Mouse (Mus musculus): ENCODE results near the gene Plekhm2. TPM values are rescaled to one million over a fixed set of nuclear protein-coding genes. Genes with fewer than 3 reads are reported as not detected.

Plekhm2 gene
- polyA plus RNA-seq, 1 experiment = 1.1 TPM

DNA sequence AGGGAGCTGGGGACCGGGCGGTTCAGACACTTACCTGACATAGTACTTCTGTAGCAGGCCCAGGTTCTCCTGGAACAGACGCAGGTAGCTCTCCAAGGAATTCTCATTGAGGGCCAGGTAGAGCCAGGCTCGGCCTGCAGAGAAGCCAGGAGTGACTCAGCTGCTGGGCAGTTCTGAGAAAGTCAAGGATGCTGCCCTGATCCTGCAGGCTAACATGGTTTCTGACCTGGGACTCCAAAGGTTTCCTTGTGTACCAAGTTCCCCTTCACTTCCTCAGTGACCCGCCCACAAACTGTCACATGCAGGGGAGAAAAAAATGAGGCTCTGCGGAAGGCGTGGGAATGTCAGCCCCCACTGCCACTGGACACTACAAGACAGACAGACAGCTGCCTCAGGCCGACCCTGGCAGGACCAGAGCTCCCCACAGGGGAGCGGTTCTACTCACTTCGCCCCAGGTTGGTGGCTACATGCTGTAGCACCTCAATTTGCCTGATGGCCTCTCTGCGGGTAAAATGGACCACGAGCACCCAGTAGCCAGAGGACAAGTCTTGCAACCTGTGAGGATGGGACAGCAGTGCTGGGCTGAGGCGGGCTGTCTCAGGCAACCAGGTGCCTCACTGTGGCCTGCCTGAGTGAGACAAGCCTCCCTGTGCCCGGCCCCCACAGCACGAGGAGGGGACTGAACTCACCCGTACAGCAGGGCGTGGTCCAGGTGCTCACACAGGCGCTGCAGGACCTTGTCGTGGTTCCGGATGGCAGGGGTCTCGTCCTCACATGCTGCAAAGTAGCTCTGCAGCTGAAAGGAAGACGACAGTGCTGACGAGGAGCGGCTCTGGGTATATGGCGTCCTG is 22.5 kb downstream of the Plekhm2 start:
- Histone ChIP-seq H3K9me3 (ENCODE audit: control insufficient read depth, low read length) (no peaks in the 10 kb centered on the region), H3K36me3 (ENCODE audit: control insufficient read depth) (peaks cover 43% of the 10 kb centered on the region), H3K4me3 (replicated peaks) (no peak overlapping the region), H3K4me1 (ENCODE audit: control insufficient read depth) (peaks cover 11% of the 10 kb centered on the region), H3K27me3 (ENCODE audit: control insufficient read depth) (no peaks in the 10 kb centered on the region)
- TF ChIP-seq GATA1 (IDR thresholded peaks at IDR 0.05; ENCODE audit: low read length) = no peak
- no peak for TF ChIP-seq TAL1 (IDR thresholded peaks at IDR 0.05; ENCODE audit: low read length)

DNA sequence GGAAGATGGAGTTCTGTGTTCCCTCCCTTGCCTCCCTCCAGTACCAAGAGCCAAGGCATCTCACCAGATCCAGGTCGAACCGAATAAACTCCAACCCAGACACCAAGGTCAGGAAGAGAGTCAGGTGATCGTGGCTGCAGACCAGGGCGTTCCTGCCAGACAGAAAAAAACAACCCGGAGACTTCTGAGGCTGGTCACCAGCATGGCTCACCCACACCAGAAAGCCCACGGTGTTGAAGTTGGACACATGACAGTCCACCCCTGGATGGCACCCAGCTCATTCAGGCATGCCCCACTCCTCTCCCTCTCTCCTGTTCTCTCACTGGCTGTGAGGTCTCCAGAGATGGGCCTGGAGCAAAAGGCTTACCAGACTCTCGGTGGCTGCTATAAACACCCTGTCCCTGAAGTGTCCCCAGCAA is 23.3 kb downstream of the Plekhm2 start:
- TF ChIP-seq TAL1 (IDR thresholded peaks at IDR 0.05; ENCODE audit: low read length) (no peak), GATA1 (IDR thresholded peaks at IDR 0.05; ENCODE audit: low read length) (no peak)
- H3K36me3 ChIP-seq (ENCODE audit: control insufficient read depth) = peaks cover 49% of the 10 kb centered on the region

DNA sequence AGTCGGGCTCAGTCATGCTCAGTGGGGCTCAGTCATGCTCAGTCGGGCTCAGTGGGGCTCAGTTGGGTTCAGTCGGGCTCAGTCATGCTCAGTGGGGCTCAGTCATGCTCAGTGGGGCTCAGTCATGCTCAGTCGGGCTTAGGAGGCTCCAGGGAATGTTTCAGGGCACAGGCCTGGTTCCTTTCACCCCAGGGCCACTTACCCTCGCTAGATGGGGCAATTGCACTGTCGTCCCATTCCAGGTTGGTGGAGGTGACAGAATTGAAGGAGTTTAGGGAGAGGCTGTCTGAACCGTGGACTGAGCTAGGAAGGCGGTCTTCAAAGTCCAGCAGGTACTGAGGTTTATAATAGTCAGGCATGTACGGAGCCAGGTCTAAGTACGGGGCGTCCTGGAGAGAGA is 25.2 kb downstream of the Plekhm2 start:
- H3K36me3 ChIP-seq (ENCODE audit: control insufficient read depth) = peaks cover 51% of the 10 kb centered on the region
- H3K4me1 ChIP-seq (ENCODE audit: control insufficient read depth) = peaks cover 11% of the 10 kb centered on the region
- H3K27me3 ChIP-seq (ENCODE audit: control insufficient read depth) = no peaks in the 10 kb centered on the region
- H3K4me3 ChIP-seq (replicated peaks) = no peak overlapping the region
- no peak for TF ChIP-seq GATA1 (IDR thresholded peaks at IDR 0.05; ENCODE audit: low read length)
- no peak for TF ChIP-seq TAL1 (IDR thresholded peaks at IDR 0.05; ENCODE audit: low read length)
- no peaks in the 10 kb centered on the region for H3K9me3 ChIP-seq (ENCODE audit: control insufficient read depth, low read length)

More for the DNA sequence above, 23.3 kb downstream of the Plekhm2 start:
- Histone ChIP-seq H3K9me3 (ENCODE audit: control insufficient read depth, low read length) (no peaks in the 10 kb centered on the region), H3K27me3 (ENCODE audit: control insufficient read depth) (no peaks in the 10 kb centered on the region), H3K4me3 (replicated peaks) (no peak overlapping the region), H3K4me1 (ENCODE audit: control insufficient read depth) (peaks cover 11% of the 10 kb centered on the region)

DNA sequence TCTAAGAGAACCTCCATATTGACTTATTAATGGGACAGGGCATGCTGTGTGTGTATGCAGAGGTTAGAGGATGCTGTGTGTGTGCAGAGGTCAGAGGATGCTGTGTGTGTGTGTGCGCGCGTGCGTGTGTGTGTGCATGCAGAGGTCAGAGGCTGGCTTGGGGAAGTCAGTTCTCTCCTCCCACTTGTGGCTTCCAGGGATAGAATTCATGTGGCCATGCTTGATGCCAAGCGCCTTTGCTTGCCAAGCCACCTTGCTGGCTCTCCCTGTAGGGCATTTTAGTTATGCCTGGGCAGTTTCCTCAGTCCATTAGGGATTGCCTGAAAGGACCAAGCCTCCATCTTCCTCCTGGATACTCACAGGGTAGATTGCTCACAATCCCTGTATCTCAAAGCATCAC is 28.0 kb downstream of the Plekhm2 start:
- TF ChIP-seq GATA1 (IDR thresholded peaks at IDR 0.05; ENCODE audit: low read length) (no peak), TAL1 (IDR thresholded peaks at IDR 0.05; ENCODE audit: low read length) (no peak)
- H3K4me3 ChIP-seq (replicated peaks) = no peak overlapping the region
- peaks cover 8% of the 10 kb centered on the region for H3K4me1 ChIP-seq (ENCODE audit: control insufficient read depth)
- no peaks in the 10 kb centered on the region for H3K27me3 ChIP-seq (ENCODE audit: control insufficient read depth)
- peaks cover 65% of the 10 kb centered on the region for H3K36me3 ChIP-seq (ENCODE audit: control insufficient read depth)
- H3K9me3 ChIP-seq (ENCODE audit: control insufficient read depth, low read length) = no peaks in the 10 kb centered on the region; the same call in 1 of the 2 replicates

DNA sequence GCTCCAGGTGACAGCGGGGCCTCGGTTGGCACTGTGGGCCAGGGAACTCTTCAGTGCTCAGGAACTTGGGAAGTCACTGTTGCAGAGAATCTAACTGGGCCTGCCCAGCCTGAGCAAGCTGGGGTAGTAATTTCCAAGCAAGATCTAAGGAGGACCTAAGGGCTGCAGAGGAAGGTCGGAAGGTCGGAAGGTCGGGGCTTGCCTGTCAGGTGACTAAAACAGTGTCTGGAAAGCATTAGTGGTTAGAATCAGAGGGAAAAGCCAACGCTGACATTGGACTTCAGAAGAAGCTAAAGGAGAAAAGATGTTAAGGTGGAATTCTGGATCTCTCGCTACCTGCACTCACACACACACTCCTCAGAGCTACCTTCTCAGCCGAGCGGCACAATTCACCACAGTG is 28.7 kb downstream of the Plekhm2 start:
- Histone ChIP-seq H3K36me3 (ENCODE audit: control insufficient read depth) (peaks cover 65% of the 10 kb centered on the region), H3K9me3 (ENCODE audit: control insufficient read depth, low read length) (peaks cover 4% of the 10 kb centered on the region), H3K4me1 (ENCODE audit: control insufficient read depth) (peaks cover 2% of the 10 kb centered on the region), H3K4me3 (replicated peaks) (no peak overlapping the region), H3K27me3 (ENCODE audit: control insufficient read depth) (no peaks in the 10 kb centered on the region)
- TF ChIP-seq TAL1 (IDR thresholded peaks at IDR 0.05; ENCODE audit: low read length) (no peak), GATA1 (IDR thresholded peaks at IDR 0.05; ENCODE audit: low read length) (no peak)

DNA sequence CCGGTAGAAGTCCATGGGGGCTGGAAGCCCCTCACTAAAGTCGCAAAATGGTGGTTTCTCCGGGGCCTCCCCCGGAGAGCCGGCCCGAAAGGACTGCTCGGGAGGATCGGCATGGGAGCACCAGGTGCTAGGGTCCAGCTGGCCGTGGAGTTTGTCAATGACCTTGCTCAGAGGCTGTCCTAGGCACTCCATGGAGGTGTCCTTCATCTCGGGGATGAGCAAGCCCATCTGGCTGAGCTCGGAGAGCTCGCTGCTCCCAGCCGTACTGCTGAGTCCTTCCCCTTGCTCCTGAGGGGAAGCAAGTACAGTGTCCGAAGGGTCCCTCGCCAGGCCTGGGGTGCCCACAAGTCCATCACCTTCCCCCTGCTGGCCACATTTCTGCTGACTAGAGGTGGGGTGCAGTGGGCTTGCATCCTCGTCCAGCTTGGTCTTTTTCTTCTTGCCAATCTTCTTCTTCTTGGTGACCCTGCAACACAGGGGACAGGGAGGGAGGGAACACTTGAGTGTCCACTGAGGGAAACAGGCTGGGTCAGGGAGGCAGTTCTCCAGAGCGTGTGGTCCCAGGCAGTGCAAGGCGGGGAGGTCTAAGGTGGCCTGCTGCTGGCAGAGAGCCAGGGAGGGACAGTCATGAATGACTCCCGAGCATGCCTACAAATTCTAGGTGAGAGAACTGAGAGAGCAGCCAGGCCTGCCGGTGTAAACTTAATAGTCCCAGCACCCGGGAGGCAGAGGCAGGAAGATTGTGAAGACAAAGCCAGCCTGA is 32.4 kb downstream of the Plekhm2 start:
- Histone ChIP-seq H3K27me3 (ENCODE audit: control insufficient read depth) (no peaks in the 10 kb centered on the region), H3K4me3 (replicated peaks) (no peak overlapping the region), H3K9me3 (ENCODE audit: control insufficient read depth, low read length) (peaks cover 4% of the 10 kb centered on the region), H3K4me1 (ENCODE audit: control insufficient read depth) (no peaks in the 10 kb centered on the region), H3K36me3 (ENCODE audit: control insufficient read depth) (peaks cover 77% of the 10 kb centered on the region)
- TF ChIP-seq TAL1 (IDR thresholded peaks at IDR 0.05; ENCODE audit: low read length) (no peak), GATA1 (IDR thresholded peaks at IDR 0.05; ENCODE audit: low read length) (no peak)

DNA sequence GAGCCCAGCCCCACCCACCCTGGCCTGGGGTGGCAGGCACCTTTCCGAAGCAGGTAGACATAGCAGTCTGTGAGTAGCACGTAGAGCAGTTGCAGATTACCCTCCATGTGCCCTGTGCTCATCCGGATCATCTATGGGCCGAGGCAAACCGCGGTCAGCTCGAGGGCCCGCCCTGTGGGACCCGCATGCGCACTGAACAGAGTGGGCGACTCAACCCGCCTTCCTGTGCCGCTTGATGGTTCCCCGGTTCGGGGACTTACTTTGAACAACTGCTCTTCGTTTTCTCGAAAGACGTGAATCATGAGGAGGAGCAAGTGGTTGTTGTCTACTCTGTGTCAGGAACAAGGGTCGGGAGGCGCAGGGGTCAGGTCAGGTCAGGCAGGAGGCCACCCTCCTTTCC is 33.4 kb downstream of the Plekhm2 start:
- no peak overlapping the region for H3K4me3 ChIP-seq (replicated peaks)
- TF ChIP-seq GATA1 (IDR thresholded peaks at IDR 0.05; ENCODE audit: low read length) (no peak), TAL1 (IDR thresholded peaks at IDR 0.05; ENCODE audit: low read length) (no peak)
- H3K36me3 ChIP-seq (ENCODE audit: control insufficient read depth) = peaks cover 75% of the 10 kb centered on the region
- H3K9me3 ChIP-seq (ENCODE audit: control insufficient read depth, low read length) = peaks cover 4% of the 10 kb centered on the region
- no peaks in the 10 kb centered on the region for H3K27me3 ChIP-seq (ENCODE audit: control insufficient read depth)
- no peaks in the 10 kb centered on the region for H3K4me1 ChIP-seq (ENCODE audit: control insufficient read depth)

DNA sequence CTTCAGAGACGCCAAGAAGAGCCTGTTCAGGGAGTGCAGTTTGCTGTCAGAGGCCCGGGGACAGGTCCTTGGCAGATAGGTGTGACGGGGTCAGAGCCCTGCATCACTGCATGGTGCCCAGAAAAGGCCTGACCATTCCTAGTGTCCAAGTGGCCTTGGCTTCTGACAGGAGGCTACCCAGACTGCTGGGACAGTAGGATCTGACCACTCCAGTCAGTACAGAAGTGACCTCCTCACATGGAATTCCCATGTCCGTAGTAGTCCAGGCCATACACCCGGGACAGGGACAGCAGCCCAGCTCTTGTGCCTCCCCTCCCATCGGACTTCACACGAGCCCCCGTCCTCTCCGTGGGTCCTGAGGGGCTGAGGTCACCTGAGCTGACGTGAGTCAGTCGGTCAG is 34.7 kb downstream of the Plekhm2 start:
- TF ChIP-seq TAL1 (IDR thresholded peaks at IDR 0.05; ENCODE audit: low read length) (no peak), GATA1 (IDR thresholded peaks at IDR 0.05; ENCODE audit: low read length) (no peak)
- Histone ChIP-seq H3K4me1 (ENCODE audit: control insufficient read depth) (no peaks in the 10 kb centered on the region), H3K9me3 (ENCODE audit: control insufficient read depth, low read length) (peaks cover 4% of the 10 kb centered on the region), H3K4me3 (replicated peaks) (no peak overlapping the region), H3K27me3 (ENCODE audit: control insufficient read depth) (no peaks in the 10 kb centered on the region), H3K36me3 (ENCODE audit: control insufficient read depth) (peaks cover 76% of the 10 kb centered on the region)

DNA sequence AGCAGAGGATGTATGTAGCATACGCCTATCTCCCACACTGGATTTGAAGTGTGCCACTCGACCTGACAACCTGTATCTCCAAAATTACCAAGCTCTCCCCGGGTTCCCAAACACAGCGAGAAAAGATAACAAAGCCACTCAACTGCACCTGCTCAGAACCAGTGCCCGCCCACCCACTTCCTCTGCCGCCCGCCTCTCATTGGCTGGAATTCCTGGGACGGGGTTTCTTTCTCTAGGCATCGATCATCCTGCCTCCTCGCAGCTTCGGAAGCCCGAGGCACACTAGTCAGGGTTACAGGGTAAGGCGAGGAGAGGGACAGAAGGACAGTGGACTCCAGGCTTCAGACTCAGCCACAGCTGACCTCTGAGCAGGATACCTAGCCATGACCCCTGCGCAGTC is 36.0 kb downstream of the Plekhm2 start:
- Histone ChIP-seq H3K36me3 (ENCODE audit: control insufficient read depth) (peaks cover 67% of the 10 kb centered on the region), H3K27me3 (ENCODE audit: control insufficient read depth) (no peaks in the 10 kb centered on the region), H3K4me1 (ENCODE audit: control insufficient read depth) (no peaks in the 10 kb centered on the region), H3K4me3 (replicated peaks) (no peak overlapping the region), H3K9me3 (ENCODE audit: control insufficient read depth, low read length) (peaks cover 4% of the 10 kb centered on the region)
- no peak for TF ChIP-seq GATA1 (IDR thresholded peaks at IDR 0.05; ENCODE audit: low read length)
- TF ChIP-seq TAL1 (IDR thresholded peaks at IDR 0.05; ENCODE audit: low read length) = no peak

Data from erythroblast, embryonic 14.5 days (primary cell).